Mouse (Mus musculus) layer of hippocampus, postnatal 25 days (tissue): ENCODE data around the gene Ikbke. TPM values are rescaled to one million over a fixed set of nuclear protein-coding genes. Genes with fewer than 3 reads are reported as not detected.
"Not testable (repeated sequence)": the region's sequence is repeated elsewhere in the genome, so short reads cannot be mapped to it uniquely, and the experiment has no call there.

Experiments
- DNase-seq, 2 experiments: peaks; one replicate each; pipeline ENCODE4 v3.0.0; 2022; ENCODE audit warnings: mixed read lengths in 2 of 2, low spot score in 1 of 2; ENCODE audit errors: extremely low spot score in 1 of 2
- total RNA-seq, 2 experiments: library from RNA; stranded (reverse); gene quantifications; 2 replicates each; pipeline ENCODE4 v1.2.3; 2021

The Ikbke gene
- 1 to 10 TPM in 1 of 2 experiments, under 1 TPM in 1; 0.98 to 2.7 TPM for total RNA-seq

DNA sequence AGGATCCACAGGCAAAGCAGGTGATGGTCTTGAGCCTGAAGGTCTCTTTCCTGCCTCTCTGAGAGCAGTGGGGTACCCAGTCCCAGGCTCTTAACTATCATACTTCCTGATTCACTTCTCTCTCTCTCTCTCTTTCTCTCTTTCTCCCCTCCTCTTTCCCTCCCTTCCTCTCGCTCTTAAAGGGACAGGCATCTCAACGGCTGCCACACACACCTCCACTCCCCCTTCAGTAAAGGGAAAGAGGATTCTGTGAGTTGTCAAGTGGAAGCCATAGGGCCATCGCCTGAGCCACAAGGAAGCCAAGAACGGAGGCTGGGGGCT, at the start of gene Ikbke:
TSS of gene Ikbke (minus strand) at position 151 of the 321 bp plus-strand sequence.
- no peak for DNase-seq

- not testable (repeated sequence) for DNase-seq
Observed at GRCm38 (mm10) chr1:131329093-131329492, 49.7 kb upstream of the Ikbke start.

- no peak for DNase-seq
Observed at GRCm38 (mm10) chr1:131327167-131327566, 47.8 kb upstream of the Ikbke start.

DNA sequence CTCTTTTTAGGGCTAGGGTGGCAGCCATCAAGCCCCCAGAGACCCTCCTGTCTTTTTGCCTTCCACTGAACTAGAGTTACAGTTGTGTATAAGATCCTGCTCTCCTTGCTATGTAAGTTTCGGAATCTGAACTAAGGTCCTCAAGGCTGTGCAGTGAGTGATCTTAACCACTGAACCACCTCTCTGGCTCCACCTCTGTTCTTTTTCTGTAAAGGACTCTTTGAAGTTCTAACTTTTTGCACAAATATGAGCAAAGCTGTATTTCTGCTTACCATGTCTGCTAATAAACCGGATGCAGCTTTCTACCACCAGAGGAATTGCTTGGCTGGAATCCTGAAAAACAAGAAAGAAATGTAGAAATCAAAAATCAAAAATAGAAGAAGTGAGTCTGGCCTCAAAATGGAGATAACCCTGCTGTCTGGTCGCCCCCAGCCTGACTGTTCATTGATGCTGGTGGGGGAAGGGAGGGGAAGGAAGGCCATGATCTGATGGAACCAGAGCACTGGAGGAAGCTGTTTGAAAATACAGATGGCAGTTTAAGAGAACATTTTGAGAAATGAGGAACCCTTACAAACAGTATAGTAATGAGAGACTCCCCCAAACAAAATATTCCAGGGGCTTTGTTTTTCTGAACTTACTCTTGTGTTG, 45.5 kb upstream of the Ikbke start:
- DNase-seq: no peak

DNA sequence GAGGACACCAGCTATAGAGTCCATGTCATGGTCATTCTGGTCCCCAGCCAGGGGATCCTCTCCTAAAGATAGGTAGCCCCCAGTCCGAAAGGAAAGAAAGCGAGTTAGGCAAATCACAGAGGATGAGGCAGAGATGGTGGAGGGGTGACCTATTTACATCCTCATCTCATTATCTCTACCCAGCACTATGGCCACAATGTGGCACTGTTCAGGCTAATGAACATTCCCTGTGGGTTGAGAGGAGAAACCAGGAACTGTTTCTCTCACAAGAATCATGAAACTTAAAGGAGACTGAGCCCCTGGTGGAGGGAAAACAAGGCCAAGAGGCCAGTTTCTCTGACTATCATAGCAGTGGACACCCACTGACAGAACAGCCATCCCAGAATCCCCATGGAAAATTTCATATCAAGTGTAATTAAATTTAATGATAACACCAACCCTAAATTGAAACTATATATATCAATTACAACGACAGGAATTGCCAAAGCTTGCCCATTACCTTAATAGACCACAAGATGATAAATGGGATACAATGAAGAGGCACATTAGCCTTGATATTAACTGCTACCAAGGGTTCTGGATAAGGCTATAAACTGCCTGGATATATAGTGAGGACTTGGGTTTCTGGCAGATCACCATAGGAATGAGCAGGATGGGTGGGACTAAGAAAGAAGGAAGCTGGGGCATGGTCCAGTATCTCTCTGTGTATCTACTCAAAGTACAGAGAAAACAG, 40.4 kb upstream of the Ikbke start:
- DNase-seq: no peak

- no peak for DNase-seq
Observed at GRCm38 (mm10) chr1:131318397-131318796, 39.0 kb upstream of the Ikbke start.

DNA sequence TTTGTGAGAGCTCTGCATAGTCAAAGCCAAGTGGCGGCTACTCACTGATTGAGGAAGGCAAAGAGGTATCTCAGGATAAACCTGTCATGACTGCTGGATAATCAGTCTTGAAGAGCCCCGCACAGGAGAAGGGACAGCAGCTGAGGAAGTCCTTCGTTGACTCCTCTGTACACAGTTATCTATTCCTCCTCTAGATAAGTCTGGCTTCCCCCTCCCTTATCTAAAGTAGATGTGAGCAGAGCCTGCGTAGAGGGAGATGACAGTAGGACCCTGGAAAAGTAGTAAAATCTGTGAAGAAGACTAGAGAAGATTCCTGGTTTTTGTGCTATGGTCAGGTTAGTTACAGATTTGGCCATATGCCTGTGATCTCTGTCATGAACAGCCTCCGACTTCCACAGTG, 38.2 kb upstream of the Ikbke start:
- DNase-seq: no peak

DNA sequence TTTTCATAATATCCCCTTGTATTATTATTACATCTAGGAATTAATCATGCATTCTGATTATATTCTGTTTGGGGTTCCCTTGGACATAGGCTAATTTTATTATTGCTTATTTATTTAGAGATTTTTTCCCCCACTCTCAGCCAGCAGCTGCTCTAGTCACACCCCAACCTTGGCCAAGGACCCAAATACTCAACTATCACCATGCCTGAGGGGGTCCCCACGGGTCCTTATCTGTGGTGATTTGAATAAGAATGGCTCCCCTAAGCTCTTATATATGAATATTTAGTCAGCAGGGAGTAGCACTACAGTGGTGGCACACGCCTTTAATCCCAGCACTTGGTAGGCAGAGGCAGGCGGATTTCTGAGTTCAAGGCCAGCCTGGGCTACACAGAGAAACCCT, 31.9 kb upstream of the Ikbke start:
- no peak for DNase-seq

DNA sequence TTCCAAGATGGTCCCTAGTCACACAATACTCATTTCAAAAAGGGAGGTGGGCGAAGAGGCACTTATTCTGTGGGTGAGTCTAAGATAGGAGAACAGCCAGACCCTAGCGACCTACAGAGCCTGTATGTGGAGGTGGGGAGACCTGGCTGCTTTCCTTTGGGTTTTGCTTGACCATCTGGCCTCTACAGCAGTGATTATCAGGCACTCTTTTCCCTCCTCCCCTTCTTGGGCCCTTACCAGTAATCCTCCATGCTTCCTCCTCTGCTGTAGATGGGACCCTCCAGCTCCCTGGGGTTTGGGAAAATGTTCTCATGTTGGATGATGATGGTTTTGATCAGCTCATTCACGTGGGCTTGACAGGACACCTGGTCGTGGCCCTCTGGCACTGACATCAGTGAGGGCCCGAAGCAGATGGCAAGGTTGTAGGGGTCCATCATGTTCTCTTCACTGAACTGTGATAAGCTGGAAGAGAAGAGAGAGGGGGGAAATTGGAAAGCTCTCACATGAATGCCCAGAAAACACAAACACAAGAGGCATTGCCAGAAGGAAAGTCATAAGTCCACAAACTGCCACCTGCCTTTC, 30.9 kb upstream of the Ikbke start:
- no peak for DNase-seq

GRCm38 (mm10) chr1:131300750-131301149, 21.3 kb upstream of the Ikbke start:
- no peak for DNase-seq

- DNase-seq: no peak
Observed at GRCm38 (mm10) chr1:131299788-131300187, 20.4 kb upstream of the Ikbke start.

- no peak for DNase-seq
Observed at GRCm38 (mm10) chr1:131299240-131299639, 19.8 kb upstream of the Ikbke start.

DNA sequence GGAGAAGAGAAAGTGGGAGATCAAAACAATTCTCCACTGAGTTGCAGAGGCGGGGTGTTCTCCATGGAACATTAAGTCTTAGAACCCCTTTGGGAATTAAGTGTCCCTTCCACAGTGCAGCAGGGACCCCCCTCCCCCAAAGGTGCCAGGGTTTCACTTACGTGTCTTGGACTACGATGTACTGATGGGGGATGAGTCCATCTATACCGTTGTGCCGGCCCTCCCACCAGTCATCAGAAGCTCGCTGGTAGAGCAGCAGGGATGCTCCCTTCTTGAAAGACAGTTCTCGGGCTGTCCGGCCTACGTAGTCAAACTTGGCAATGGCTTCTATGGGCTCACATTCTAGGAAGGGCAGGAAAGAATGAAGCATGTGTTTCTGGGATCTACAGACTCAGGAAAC, 18.8 kb upstream of the Ikbke start:
- DNase-seq: no peak

GRCm38 (mm10) chr1:131296726-131297125, 17.3 kb upstream of the Ikbke start:
- DNase-seq: no peak

DNA sequence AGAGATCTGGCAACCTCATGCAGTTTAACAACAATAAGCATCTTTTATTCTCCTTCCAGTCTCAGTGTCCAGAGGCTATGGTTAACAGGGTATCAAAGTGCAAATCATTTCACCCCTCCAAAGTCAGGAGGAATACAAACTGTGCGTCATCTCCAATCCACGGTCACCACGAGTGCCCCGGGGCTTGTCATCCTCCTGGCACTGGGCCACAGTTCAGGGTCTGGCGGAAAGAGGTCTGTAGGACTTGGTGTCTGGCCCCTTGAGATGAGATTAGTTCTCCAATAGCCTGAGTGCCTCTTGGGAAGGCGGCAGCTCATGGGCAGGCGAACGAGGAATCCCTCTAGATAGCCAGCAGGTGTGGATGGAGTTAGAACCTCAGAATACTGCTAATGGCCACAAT, 15.8 kb upstream of the Ikbke start:
- DNase-seq: no peak

GRCm38 (mm10) chr1:131293922-131294250, 14.5 kb upstream of the Ikbke start:
- no peak for DNase-seq

DNA sequence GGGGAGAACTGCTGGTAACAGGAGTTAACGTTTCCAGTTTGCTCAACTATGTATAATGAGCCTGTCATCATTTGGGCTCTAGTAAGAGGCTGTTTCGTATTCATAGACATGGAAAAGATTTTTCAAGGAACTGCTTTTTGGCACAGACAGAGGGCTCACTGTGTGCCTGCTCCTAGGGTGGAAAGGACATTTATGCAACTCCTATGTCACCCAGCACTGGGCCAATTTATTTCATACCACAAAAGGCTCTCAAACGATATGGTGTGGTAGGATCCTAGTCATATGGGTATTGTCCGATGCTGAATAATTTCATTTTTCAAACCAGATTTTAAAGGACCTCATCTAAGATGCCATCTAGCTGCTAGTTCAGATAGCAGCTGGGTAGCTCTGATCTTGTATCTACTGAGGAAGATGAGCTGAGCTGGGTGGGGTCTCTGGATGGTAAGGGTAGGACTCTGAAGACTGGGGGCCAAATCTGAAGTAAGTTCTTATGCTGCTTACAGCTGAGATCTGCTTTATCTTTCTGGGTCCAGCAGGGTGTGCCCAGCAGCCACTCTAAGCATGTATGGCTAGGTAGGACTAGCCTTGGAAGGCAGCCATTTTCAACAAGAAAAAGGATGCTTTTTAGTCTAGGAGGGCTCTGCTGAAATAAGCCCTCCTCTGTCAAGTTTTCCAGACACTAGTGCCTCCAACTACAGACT, 14.0 kb upstream of the Ikbke start:
- DNase-seq: no peak

GRCm38 (mm10) chr1:131290648-131291047, 11.2 kb upstream of the Ikbke start:
- peak in 1 of 2 experiments; percentile 70 for DNase-seq

DNA sequence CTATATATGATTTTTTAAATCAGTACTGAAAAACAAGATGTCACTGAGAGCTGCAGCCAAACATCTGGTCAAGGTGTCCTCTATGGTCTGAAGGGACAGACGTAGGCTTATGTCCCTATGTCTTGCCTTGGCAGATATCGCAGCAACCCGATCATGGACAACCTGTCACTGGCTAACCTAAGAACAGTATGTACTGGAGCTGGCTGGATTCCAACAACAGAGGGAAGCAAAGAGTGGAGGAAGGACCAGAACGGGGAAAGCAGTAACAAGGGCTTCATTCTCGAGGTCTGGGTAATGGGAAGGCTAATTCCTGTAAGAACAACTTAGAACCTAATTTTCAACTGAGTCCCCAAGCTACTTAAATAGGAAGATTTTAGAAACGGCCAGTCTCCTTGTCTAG, 9.5 kb upstream of the Ikbke start:
- no peak for DNase-seq

- no peak for DNase-seq
Observed at GRCm38 (mm10) chr1:131287267-131287666, 7.9 kb upstream of the Ikbke start.

DNA sequence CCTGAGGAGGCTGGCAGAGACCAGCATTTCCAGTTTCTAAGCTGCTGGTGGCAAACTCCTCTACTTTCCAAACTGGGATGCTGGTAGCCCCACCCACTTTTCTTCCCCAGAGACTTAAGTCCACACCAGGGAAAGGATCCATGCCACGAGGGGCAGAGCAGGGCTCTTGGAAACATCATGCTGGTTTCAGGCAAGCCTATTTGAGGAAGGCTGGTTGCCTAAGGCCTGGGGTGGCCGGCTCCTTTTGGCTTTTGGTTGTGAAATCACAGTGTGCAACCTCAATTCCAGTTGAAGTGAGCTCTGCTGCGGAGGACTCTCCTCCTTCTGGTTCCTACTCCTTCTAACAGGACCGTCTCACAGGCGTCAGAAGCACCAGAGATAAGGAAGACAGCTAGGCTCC, 7.4 kb upstream of the Ikbke start:
- no peak for DNase-seq
